Mouse (Mus musculus): Measurements from ENCODE around the gene Dcaf6. TPM values are rescaled to one million over a fixed set of nuclear protein-coding genes. Genes with fewer than 3 reads are reported as not detected.

Gene Dcaf6
- polyA plus RNA-seq, 1 experiment, result 24.7 TPM

DNA sequence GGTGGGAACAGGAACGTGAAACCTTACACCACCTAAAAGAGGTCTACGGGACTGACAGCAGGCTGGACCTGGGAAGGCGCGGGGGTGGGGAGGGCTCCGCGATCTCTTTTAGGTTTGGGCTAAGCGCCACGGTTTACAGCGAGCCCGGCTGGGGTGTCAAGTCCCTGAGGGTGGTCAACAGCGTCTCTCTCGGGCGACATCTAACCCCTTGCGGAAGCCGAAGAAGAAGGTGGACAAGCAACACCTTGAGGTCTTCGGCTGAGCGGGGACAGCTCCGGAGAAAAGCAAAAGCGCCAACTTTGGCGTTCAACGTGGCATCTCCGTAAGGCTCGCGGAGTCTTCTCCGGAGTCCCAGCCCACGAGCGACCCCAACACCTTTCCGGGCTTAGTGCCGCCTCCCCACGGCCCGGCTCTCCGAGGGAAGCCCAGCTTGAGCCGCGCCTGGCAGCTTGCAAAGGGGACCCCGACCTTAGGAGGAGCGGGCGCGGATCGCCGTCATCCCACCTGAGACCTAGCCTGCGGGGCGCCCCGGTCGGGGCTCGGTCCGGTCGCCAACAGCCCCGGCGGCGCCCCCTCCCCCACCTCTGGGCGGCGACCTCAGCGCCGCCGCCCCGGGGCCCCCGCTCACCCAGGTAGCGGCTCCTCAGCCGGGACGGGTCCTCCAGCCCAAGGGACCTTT is 633 bp downstream of the Dcaf6 start:
- H3K36me3 ChIP-seq (ENCODE audit: control insufficient read depth, insufficient read depth, low read length), result no peaks in the 10 kb centered on the region
- WGBS, result under 1% methylated on average over 59 of the region's 60 CpGs
- peak overlapping the region; percentile 74 for H3K27ac ChIP-seq (ENCODE audit: insufficient read depth, low read depth, low read length)
- H3K4me3 ChIP-seq (ENCODE audit: insufficient read depth, low read depth, low read length), result peak overlapping the region; percentile 77
- no peak for TF ChIP-seq CTCF (conservative IDR thresholded peaks at IDR 0.05; ENCODE audit: insufficient read depth, insufficient read length, low read depth, low read length)
- TF ChIP-seq POLR2A (IDR thresholded peaks at IDR 0.05; ENCODE audit: low read depth, low read length), result no peak
- H3K27me3 ChIP-seq (replicated peaks; ENCODE audit: control insufficient read depth, insufficient read depth, low read length), result no peaks in the 10 kb centered on the region
- H3K4me1 ChIP-seq (ENCODE audit: control insufficient read depth, insufficient read depth, low read length), result no peaks in the 10 kb centered on the region
- peak; percentile 73 for DNase-seq

DNA sequence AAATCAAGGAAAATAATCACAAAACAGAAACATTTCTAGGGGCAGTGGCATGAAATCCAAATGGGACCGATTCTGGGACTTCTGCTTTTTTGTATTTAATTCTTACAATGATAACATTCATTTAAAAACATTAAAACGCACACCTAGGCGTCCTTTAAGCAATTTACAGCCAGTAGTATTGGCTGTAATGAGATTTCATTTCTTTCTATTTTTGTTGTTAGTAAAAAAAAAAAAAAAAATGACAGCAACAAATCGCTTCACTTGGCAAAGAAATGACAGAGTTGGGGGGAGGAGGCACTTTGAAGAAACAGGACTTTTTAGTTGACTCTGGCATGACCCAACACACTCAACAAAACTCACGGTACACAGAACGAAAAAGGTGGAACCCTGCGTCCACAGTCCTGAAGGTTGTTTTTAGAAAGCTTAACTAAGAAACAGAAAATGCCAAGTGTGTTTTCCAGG is 1.2 kb downstream of the Dcaf6 start:
- no peaks in the 10 kb centered on the region for H3K36me3 ChIP-seq (ENCODE audit: control insufficient read depth, insufficient read depth, low read length)
- peak overlapping the region; percentile 77 for H3K4me3 ChIP-seq (ENCODE audit: insufficient read depth, low read depth, low read length)
- H3K27ac ChIP-seq (ENCODE audit: insufficient read depth, low read depth, low read length), result peak overlapping the region; percentile 74
- no peaks in the 10 kb centered on the region for H3K27me3 ChIP-seq (replicated peaks; ENCODE audit: control insufficient read depth, insufficient read depth, low read length)
- 8% methylated on average over 7 of the region's 7 CpGs for WGBS
- no peaks in the 10 kb centered on the region for H3K4me1 ChIP-seq (ENCODE audit: control insufficient read depth, insufficient read depth, low read length)
- DNase-seq, result no peak
- TF ChIP-seq POLR2A (IDR thresholded peaks at IDR 0.05; ENCODE audit: low read depth, low read length) (no peak), CTCF (conservative IDR thresholded peaks at IDR 0.05; ENCODE audit: insufficient read depth, insufficient read length, low read depth, low read length) (no peak)

DNA sequence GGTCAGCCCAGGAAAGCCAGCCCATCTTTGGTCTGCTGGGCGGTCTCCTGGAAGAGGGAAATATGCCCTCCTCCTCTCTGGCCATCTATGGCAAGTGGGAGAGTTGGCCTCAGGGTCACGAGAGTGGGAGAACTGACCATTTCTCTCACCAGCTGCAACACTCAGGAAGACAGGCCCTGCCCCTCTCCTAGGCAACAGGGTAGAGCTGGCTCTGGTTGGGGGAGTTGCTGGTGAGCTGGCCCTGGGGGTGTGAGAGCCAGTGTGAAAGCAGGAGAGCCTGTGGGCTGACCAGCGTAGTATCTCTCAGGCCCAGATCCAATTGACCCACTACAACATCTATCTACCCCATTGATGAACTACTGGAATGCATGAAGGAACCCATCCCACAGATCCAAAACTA is 18.6 kb downstream of the Dcaf6 start:
- Histone ChIP-seq H3K4me3 (ENCODE audit: insufficient read depth, low read depth, low read length) (no peak overlapping the region), H3K27ac (ENCODE audit: insufficient read depth, low read depth, low read length) (no peak overlapping the region), H3K4me1 (ENCODE audit: control insufficient read depth, insufficient read depth, low read length) (0 out of 2 replicates have a peak, but pooled peaks cover 3% of the 10 kb centered on the region), H3K36me3 (ENCODE audit: control insufficient read depth, insufficient read depth, low read length) (no peaks in the 10 kb centered on the region), H3K27me3 (replicated peaks; ENCODE audit: control insufficient read depth, insufficient read depth, low read length) (no peaks in the 10 kb centered on the region)
- TF ChIP-seq POLR2A (IDR thresholded peaks at IDR 0.05; ENCODE audit: low read depth, low read length), result no peak
- TF ChIP-seq CTCF (conservative IDR thresholded peaks at IDR 0.05; ENCODE audit: insufficient read depth, insufficient read length, low read depth, low read length), result no peak
- DNase-seq, result no peak
- WGBS, result 73% methylated on average over 3 of the region's 3 CpGs

DNA sequence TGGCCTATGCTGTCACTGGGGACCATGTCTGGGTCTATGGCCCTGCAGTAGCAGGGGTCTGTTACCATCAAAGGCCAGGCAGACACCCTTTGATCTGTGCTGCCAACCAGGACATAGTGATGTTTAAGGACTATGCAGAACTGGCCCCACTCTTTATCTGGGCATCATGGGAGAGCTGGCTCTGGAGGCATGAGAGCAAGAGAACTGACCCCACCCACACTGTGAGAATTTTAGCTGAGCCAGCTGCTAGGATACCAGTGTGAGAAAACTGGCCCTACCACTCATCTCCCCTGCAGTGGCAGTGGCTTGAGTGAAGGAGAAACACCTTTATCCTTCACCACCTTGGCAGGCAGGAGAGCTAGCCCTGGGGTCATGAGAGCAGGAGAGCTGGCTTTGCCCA is 19.1 kb downstream of the Dcaf6 start:
- Histone ChIP-seq H3K36me3 (ENCODE audit: control insufficient read depth, insufficient read depth, low read length) (no peaks in the 10 kb centered on the region), H3K27me3 (replicated peaks; ENCODE audit: control insufficient read depth, insufficient read depth, low read length) (no peaks in the 10 kb centered on the region)
- no peak for TF ChIP-seq CTCF (conservative IDR thresholded peaks at IDR 0.05; ENCODE audit: insufficient read depth, insufficient read length, low read depth, low read length)
- no peak for TF ChIP-seq POLR2A (IDR thresholded peaks at IDR 0.05; ENCODE audit: low read depth, low read length)

DNA sequence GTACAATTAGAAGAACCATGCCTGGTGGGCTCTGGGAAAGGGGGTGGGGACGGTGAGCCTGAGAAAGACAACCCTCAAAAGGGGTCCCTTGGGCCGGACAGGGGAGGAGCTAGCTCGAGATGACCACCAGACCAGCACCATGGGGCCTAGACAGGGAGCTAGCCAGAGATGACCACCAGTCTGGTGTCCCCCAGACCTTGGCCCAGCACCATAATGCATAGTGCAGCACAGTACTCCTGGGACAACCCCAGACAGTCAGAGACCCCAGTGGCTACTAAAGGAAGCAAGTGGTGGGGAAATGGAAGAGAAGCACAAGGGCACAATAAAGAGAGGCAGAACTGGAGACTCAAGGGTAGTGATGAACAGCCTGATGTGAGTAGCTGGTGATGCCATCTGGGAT is 19.5 kb downstream of the Dcaf6 start:
- Histone ChIP-seq H3K27ac (ENCODE audit: insufficient read depth, low read depth, low read length) (no peak overlapping the region), H3K27me3 (replicated peaks; ENCODE audit: control insufficient read depth, insufficient read depth, low read length) (no peaks in the 10 kb centered on the region), H3K4me1 (ENCODE audit: control insufficient read depth, insufficient read depth, low read length) (0 out of 2 replicates have a peak, but pooled peaks cover 3% of the 10 kb centered on the region), H3K4me3 (ENCODE audit: insufficient read depth, low read depth, low read length) (no peak overlapping the region), H3K36me3 (ENCODE audit: control insufficient read depth, insufficient read depth, low read length) (no peaks in the 10 kb centered on the region)
- no peak for DNase-seq
- WGBS, result 80% methylated on average over 3 of the region's 3 CpGs
- no peak for TF ChIP-seq CTCF (conservative IDR thresholded peaks at IDR 0.05; ENCODE audit: insufficient read depth, insufficient read length, low read depth, low read length)
- TF ChIP-seq POLR2A (IDR thresholded peaks at IDR 0.05; ENCODE audit: low read depth, low read length), result no peak

More for the DNA sequence above, 19.1 kb downstream of the Dcaf6 start:
- DNase-seq, result no peak
- Histone ChIP-seq H3K4me1 (ENCODE audit: control insufficient read depth, insufficient read depth, low read length) (0 out of 2 replicates have a peak, but pooled peaks cover 3% of the 10 kb centered on the region), H3K4me3 (ENCODE audit: insufficient read depth, low read depth, low read length) (no peak overlapping the region), H3K27ac (ENCODE audit: insufficient read depth, low read depth, low read length) (no peak overlapping the region)

DNA sequence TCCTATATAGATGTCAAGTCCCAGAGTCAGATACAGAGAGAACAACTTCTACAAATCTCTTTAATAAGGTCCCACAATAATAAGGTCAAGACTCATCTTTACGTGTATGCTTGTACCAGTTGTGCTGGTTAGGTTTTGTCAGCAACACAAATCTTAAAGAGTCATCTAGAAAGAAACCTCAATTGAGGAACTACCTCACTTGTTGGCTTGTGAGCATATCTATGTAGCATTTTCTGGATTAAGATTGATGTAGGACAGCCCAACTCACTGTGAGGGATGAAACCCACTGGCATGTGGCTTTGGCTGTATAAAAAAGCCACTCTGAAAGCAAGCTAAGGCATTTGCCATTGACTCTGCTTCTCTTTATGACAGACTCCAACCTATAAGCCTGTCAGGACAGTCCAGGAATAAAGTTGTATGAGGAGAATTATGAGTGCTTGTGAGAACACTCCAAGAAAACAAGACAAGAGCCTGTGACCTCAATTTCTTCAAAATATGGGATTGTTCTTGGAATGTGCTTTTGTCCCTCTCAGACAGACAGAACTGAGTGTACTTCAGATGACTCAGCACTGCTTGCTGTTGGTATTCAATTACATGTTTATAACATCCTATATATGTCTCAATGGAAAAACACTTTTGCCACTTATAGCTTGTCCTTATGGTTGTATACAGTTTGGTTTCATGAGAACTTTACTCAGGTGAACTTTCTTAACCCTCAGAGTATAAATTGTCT is 21.8 kb downstream of the Dcaf6 start:
- no peak overlapping the region for H3K4me3 ChIP-seq (ENCODE audit: insufficient read depth, low read depth, low read length)
- no peak for DNase-seq
- H3K27ac ChIP-seq (ENCODE audit: insufficient read depth, low read depth, low read length), result no peak overlapping the region
- H3K36me3 ChIP-seq (ENCODE audit: control insufficient read depth, insufficient read depth, low read length), result no peaks in the 10 kb centered on the region
- H3K27me3 ChIP-seq (replicated peaks; ENCODE audit: control insufficient read depth, insufficient read depth, low read length), result no peaks in the 10 kb centered on the region
- WGBS, result 91% methylated on average over 1 of the region's 1 CpGs
- TF ChIP-seq POLR2A (IDR thresholded peaks at IDR 0.05; ENCODE audit: low read depth, low read length) (no peak), CTCF (conservative IDR thresholded peaks at IDR 0.05; ENCODE audit: insufficient read depth, insufficient read length, low read depth, low read length) (no peak)
- H3K4me1 ChIP-seq (ENCODE audit: control insufficient read depth, insufficient read depth, low read length), result 0 out of 2 replicates have a peak, but pooled peaks cover 3% of the 10 kb centered on the region

DNA sequence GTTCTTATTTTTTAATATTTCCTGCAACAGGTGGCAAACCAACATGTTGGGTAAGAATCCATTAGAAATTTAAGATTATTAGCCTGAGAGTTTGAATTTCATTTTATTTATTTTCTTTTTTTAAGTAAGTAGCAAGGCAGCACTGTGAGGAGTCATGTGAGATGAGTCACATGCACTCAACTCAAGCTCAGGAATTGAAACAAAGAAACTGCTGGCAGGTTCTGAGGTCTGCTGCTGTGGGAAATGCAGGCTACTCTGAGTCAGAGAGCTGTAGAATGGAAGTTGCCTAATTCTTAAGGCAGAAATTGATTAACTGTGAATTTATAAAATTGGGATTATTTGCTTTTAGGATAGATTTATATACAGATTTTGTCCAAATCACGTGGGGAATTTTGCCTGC is 27.4 kb downstream of the Dcaf6 start:
- Histone ChIP-seq H3K4me3 (ENCODE audit: insufficient read depth, low read depth, low read length) (no peak overlapping the region), H3K27me3 (replicated peaks; ENCODE audit: control insufficient read depth, insufficient read depth, low read length) (no peaks in the 10 kb centered on the region), H3K4me1 (ENCODE audit: control insufficient read depth, insufficient read depth, low read length) (no peaks in the 10 kb centered on the region), H3K36me3 (ENCODE audit: control insufficient read depth, insufficient read depth, low read length) (no peaks in the 10 kb centered on the region), H3K27ac (ENCODE audit: insufficient read depth, low read depth, low read length) (no peak overlapping the region)
- WGBS, result 86% methylated on average over 1 of the region's 1 CpGs
- no peak for DNase-seq
- no peak for TF ChIP-seq POLR2A (IDR thresholded peaks at IDR 0.05; ENCODE audit: low read depth, low read length)
- no peak for TF ChIP-seq CTCF (conservative IDR thresholded peaks at IDR 0.05; ENCODE audit: insufficient read depth, insufficient read length, low read depth, low read length)

Data from kidney, adult 2 months (tissue).